Mouse (Mus musculus): ENCODE measurements around the gene Coro1c. TPM values are rescaled to one million over a fixed set of nuclear protein-coding genes. Genes with fewer than 3 reads are reported as not detected.

Coro1c gene
- polyA plus RNA-seq, 1 experiment from 2014 or later, result 235 TPM

GRCm38 (mm10) chr5:113850680-113851230 lies 57.8 kb downstream of the Coro1c start:
- ATAC-seq, result no peak
- peaks cover 22% of the 10 kb centered on the region for H3K4me1 ChIP-seq
- no peak overlapping the region for H3K27ac ChIP-seq
- H3K4me3 ChIP-seq, result no peak overlapping the region
- H3K9ac ChIP-seq, result no peak overlapping the region
- 92% methylated on average over 8 of the region's 8 CpGs for WGBS
- peaks cover 71% of the 10 kb centered on the region for H3K36me3 ChIP-seq (ENCODE audit: poor library complexity, severe bottlenecking)
- H3K27me3 ChIP-seq, result no peaks in the 10 kb centered on the region
- no peak overlapping the region for H3K4me2 ChIP-seq
- H3K9me3 ChIP-seq (replicated peaks), result no peaks in the 10 kb centered on the region

- Histone ChIP-seq H3K4me2 (no peak overlapping the region), H3K27ac (no peak overlapping the region), H3K4me1 (no peaks in the 10 kb centered on the region), H3K36me3 (ENCODE audit: poor library complexity, severe bottlenecking) (peaks cover 97% of the 10 kb centered on the region), H3K27me3 (no peaks in the 10 kb centered on the region), H3K9me3 (replicated peaks) (no peaks in the 10 kb centered on the region), H3K9ac (no peak overlapping the region), H3K4me3 (no peak overlapping the region)
- ATAC-seq, result no peak
- 93% methylated on average over 9 of the region's 9 CpGs for WGBS
Measured at GRCm38 (mm10) chr5:113847636-113848035, 60.9 kb downstream of the Coro1c start.

GRCm38 (mm10) chr5:113846656-113847055 lies 61.9 kb downstream of the Coro1c start:
- H3K36me3 ChIP-seq (ENCODE audit: poor library complexity, severe bottlenecking), result peaks cover 99% of the 10 kb centered on the region
- no peak overlapping the region for H3K4me2 ChIP-seq

GRCm38 (mm10) chr5:113845627-113846026 lies 62.9 kb downstream of the Coro1c start:
- Histone ChIP-seq H3K4me3 (no peak overlapping the region), H3K9ac (no peak overlapping the region), H3K9me3 (replicated peaks) (no peaks in the 10 kb centered on the region), H3K27me3 (no peaks in the 10 kb centered on the region), H3K27ac (no peak overlapping the region), H3K36me3 (ENCODE audit: poor library complexity, severe bottlenecking) (peaks cover 92% of the 10 kb centered on the region), H3K4me2 (no peak overlapping the region), H3K4me1 (no peaks in the 10 kb centered on the region)
- no peak for ATAC-seq
- WGBS, result 89% methylated on average over 8 of the region's 8 CpGs

More at GRCm38 (mm10) chr5:113846656-113847055, 61.9 kb downstream of the Coro1c start:
- 93% methylated on average over 8 of the region's 8 CpGs for WGBS
- no peak for ATAC-seq
- Histone ChIP-seq H3K9me3 (replicated peaks) (no peaks in the 10 kb centered on the region), H3K27me3 (no peaks in the 10 kb centered on the region), H3K9ac (no peak overlapping the region), H3K27ac (no peak overlapping the region), H3K4me3 (no peak overlapping the region), H3K4me1 (no peaks in the 10 kb centered on the region)

- Histone ChIP-seq H3K27me3 (no peaks in the 10 kb centered on the region), H3K4me2 (no peak overlapping the region), H3K36me3 (ENCODE audit: poor library complexity, severe bottlenecking) (peaks cover 87% of the 10 kb centered on the region), H3K4me3 (no peak overlapping the region), H3K27ac (peak overlapping the region; percentile 44; the same call in 1 of the 2 replicates), H3K4me1 (no peaks in the 10 kb centered on the region), H3K9ac (no peak overlapping the region), H3K9me3 (replicated peaks) (no peaks in the 10 kb centered on the region)
- 70% methylated on average over 7 of the region's 7 CpGs for WGBS
- 0 out of 2 replicates have a peak, but pooled peaks have one; percentile 51 for ATAC-seq
Measured at GRCm38 (mm10) chr5:113844721-113845120, 63.8 kb downstream of the Coro1c start.

GRCm38 (mm10) chr5:113844106-113844505 lies 64.5 kb downstream of the Coro1c start:
- H3K27me3 ChIP-seq, result no peaks in the 10 kb centered on the region
- peaks cover 83% of the 10 kb centered on the region for H3K36me3 ChIP-seq (ENCODE audit: poor library complexity, severe bottlenecking)
- no peak overlapping the region for H3K4me2 ChIP-seq
- H3K27ac ChIP-seq, result peak overlapping the region; percentile 44; the same call in 1 of the 2 replicates
- 90% methylated on average over 15 of the region's 15 CpGs for WGBS
- no peaks in the 10 kb centered on the region for H3K4me1 ChIP-seq
- H3K9me3 ChIP-seq (replicated peaks), result no peaks in the 10 kb centered on the region
- no peak overlapping the region for H3K9ac ChIP-seq
- H3K4me3 ChIP-seq, result no peak overlapping the region
- ATAC-seq, result no peak

- ATAC-seq, result no peak
- H3K36me3 ChIP-seq (ENCODE audit: poor library complexity, severe bottlenecking), result peaks cover 71% of the 10 kb centered on the region
- no peaks in the 10 kb centered on the region for H3K4me1 ChIP-seq
Measured at GRCm38 (mm10) chr5:113842906-113843305, 65.7 kb downstream of the Coro1c start.

GRCm38 (mm10) chr5:113842244-113842643 lies 66.3 kb downstream of the Coro1c start:
- no peak for ATAC-seq
- Histone ChIP-seq H3K36me3 (ENCODE audit: poor library complexity, severe bottlenecking) (peaks cover 65% of the 10 kb centered on the region), H3K27ac (no peak overlapping the region), H3K4me3 (no peak overlapping the region), H3K9ac (no peak overlapping the region), H3K27me3 (no peaks in the 10 kb centered on the region), H3K4me2 (no peak overlapping the region), H3K9me3 (replicated peaks) (no peaks in the 10 kb centered on the region), H3K4me1 (no peaks in the 10 kb centered on the region)
- WGBS, result 89% methylated on average over 9 of the region's 9 CpGs

More at GRCm38 (mm10) chr5:113842906-113843305, 65.7 kb downstream of the Coro1c start:
- H3K9me3 ChIP-seq (replicated peaks), result no peaks in the 10 kb centered on the region
- no peak overlapping the region for H3K4me2 ChIP-seq
- H3K9ac ChIP-seq, result no peak overlapping the region
- no peaks in the 10 kb centered on the region for H3K27me3 ChIP-seq
- no peak overlapping the region for H3K27ac ChIP-seq
- H3K4me3 ChIP-seq, result no peak overlapping the region
- 90% methylated on average over 9 of the region's 9 CpGs for WGBS

GRCm38 (mm10) chr5:113841243-113842225 lies 67.0 kb downstream of the Coro1c start:
- no peak for ATAC-seq
- H3K27ac ChIP-seq, result no peak overlapping the region
- WGBS, result 89% methylated on average over 23 of the region's 23 CpGs
- no peak overlapping the region for H3K4me2 ChIP-seq
- H3K9me3 ChIP-seq (replicated peaks), result no peaks in the 10 kb centered on the region
- H3K4me3 ChIP-seq, result no peak overlapping the region
- no peak overlapping the region for H3K9ac ChIP-seq
- H3K4me1 ChIP-seq, result no peaks in the 10 kb centered on the region
- no peaks in the 10 kb centered on the region for H3K27me3 ChIP-seq
- peaks cover 58% of the 10 kb centered on the region for H3K36me3 ChIP-seq (ENCODE audit: poor library complexity, severe bottlenecking)

GRCm38 (mm10) chr5:113840443-113840842 lies 68.1 kb downstream of the Coro1c start:
- H3K27me3 ChIP-seq, result no peaks in the 10 kb centered on the region
- no peak overlapping the region for H3K9ac ChIP-seq
- no peak for ATAC-seq
- peaks cover 47% of the 10 kb centered on the region for H3K36me3 ChIP-seq (ENCODE audit: poor library complexity, severe bottlenecking)
- H3K4me2 ChIP-seq, result no peak overlapping the region
- H3K9me3 ChIP-seq (replicated peaks), result no peaks in the 10 kb centered on the region
- WGBS, result 93% methylated on average over 4 of the region's 4 CpGs
- H3K4me3 ChIP-seq, result no peak overlapping the region
- no peak overlapping the region for H3K27ac ChIP-seq
- H3K4me1 ChIP-seq, result no peaks in the 10 kb centered on the region

- H3K27ac ChIP-seq, result no peak overlapping the region
- H3K9me3 ChIP-seq (replicated peaks), result no peaks in the 10 kb centered on the region
- H3K36me3 ChIP-seq (ENCODE audit: poor library complexity, severe bottlenecking), result peaks cover 13% of the 10 kb centered on the region
- ATAC-seq, result no peak
- 91% methylated on average over 10 of the region's 10 CpGs for WGBS
- H3K4me1 ChIP-seq, result peaks cover 8% of the 10 kb centered on the region; the same call in 1 of the 2 replicates
- H3K9ac ChIP-seq, result no peak overlapping the region
- no peaks in the 10 kb centered on the region for H3K27me3 ChIP-seq
- no peak overlapping the region for H3K4me3 ChIP-seq
- no peak overlapping the region for H3K4me2 ChIP-seq
Measured at GRCm38 (mm10) chr5:113836961-113837360, 71.6 kb downstream of the Coro1c start.

GRCm38 (mm10) chr5:113833316-113833947 lies 75.1 kb downstream of the Coro1c start:
- no peak for ATAC-seq
- H3K9me3 ChIP-seq (replicated peaks), result no peaks in the 10 kb centered on the region
- no peak overlapping the region for H3K4me2 ChIP-seq
- 74% methylated on average over 16 of the region's 16 CpGs for WGBS
- no peaks in the 10 kb centered on the region for H3K36me3 ChIP-seq (ENCODE audit: poor library complexity, severe bottlenecking)
- H3K27ac ChIP-seq, result no peak overlapping the region
- H3K4me3 ChIP-seq, result no peak overlapping the region
- H3K9ac ChIP-seq, result no peak overlapping the region
- peaks cover 8% of the 10 kb centered on the region; the same call in 1 of the 2 replicates for H3K4me1 ChIP-seq
- H3K27me3 ChIP-seq, result no peaks in the 10 kb centered on the region
